Comparison of ENCODE assay signal across 9 mouse cellular contexts in genomic region chr7:28780067-28780658, GRCm38 (mm10). TPM values are rescaled to one million over a fixed set of nuclear protein-coding genes. Genes with fewer than 3 reads are reported as not detected.
DNase-seq lines count a peak whose midpoint lies in the region; ATAC-seq and TF ChIP-seq lines count a peak whose summit lies in the region.
"Had no signal": no experiment of that assay in that cellular context is flagged by ENCODE, and none has a peak within 500 bp of the region (broad histone marks: within the 10 kb centered on the region; RNA-seq: fewer than 3 reads in every experiment).

No protein-coding gene starts in this region.

- peak; percentile 89 for DNase-seq in CD4-positive helper T cell, adult 2 months (ENCODE audit: low read depth, low spot score)
- peak; percentile 89 for DNase-seq in brain, embryonic 14.5 days (ENCODE audit: low read depth)
- DNase-seq in kidney, postnatal 10 days: peak; percentile 95
- DNase-seq in liver, embryonic 11.5 days (ENCODE audit: low spot score): peak; percentile 77
- peak; percentile 89 for DNase-seq in natural killer cell, adult 2 months (ENCODE audit: low spot score in 2 of 2)

- H3K4me1 ChIP-seq in heart, embryonic 14.5 days (ENCODE audit: control insufficient read depth in 2 of 2, insufficient read depth in 2 of 2, low read length in 2 of 2): peaks cover 8 to 16% of the 10 kb centered on the region in 2 experiments
- H3K4me1 ChIP-seq in liver, embryonic 11.5 days (replicated peaks; ENCODE audit: control insufficient read depth, insufficient read depth, low read length): peaks cover 6% of the 10 kb centered on the region
- peaks cover 5% of the 10 kb centered on the region; the same call in 1 of the 2 replicates for H3K4me1 ChIP-seq in stomach, embryonic 14.5 days (ENCODE audit: control insufficient read depth, insufficient read depth, low read length)

- H3K27me3 ChIP-seq in heart, embryonic 14.5 days (ENCODE audit: control insufficient read depth, insufficient read depth, low read length): no peaks in the 10 kb centered on the region
- H3K27me3 ChIP-seq in liver, embryonic 11.5 days (replicated peaks; ENCODE audit: control insufficient read depth, insufficient read depth, low read length): no peaks in the 10 kb centered on the region
- H3K27me3 ChIP-seq in stomach, embryonic 14.5 days (ENCODE audit: control insufficient read depth, insufficient read depth, low read length): no peaks in the 10 kb centered on the region

- H3K36me3 ChIP-seq in heart, embryonic 14.5 days (ENCODE audit: control insufficient read depth, insufficient read depth, low read length): peaks cover 28% of the 10 kb centered on the region
- H3K36me3 ChIP-seq in liver, embryonic 11.5 days (ENCODE audit: control insufficient read depth, insufficient read depth, low read length): no peaks in the 10 kb centered on the region
- peaks cover 12% of the 10 kb centered on the region for H3K36me3 ChIP-seq in stomach, embryonic 14.5 days (ENCODE audit: control insufficient read depth, insufficient read depth, low read length)

- TF ChIP-seq POLR2A in brain, embryonic 14.5 days (IDR thresholded peaks at IDR 0.05; ENCODE audit: borderline replicate concordance, extremely low read depth, insufficient read depth, insufficient read length, poor library complexity, severe bottlenecking): no peak

- TF ChIP-seq CTCF in brain, embryonic 14.5 days (IDR thresholded peaks at IDR 0.05; ENCODE audit: borderline replicate concordance, extremely low read depth, insufficient read depth, insufficient read length): peak; percentile 79

- peak; percentile 62 for ATAC-seq in erythroblast, adult 5-6 weeks (replicated peaks; ENCODE audit: low FRiP score, poor library complexity, severe bottlenecking)
- 0 out of 2 replicates have a peak, but pooled peaks have one; percentile 27 for ATAC-seq in heart, embryonic 14.5 days (ENCODE audit: insufficient number of reproducible peaks, insufficient read depth, low FRiP score, low read depth)
- peak; percentile 73 for ATAC-seq in liver, embryonic 11.5 days (replicated peaks; ENCODE audit: low FRiP score)
- peak; percentile 70; the same call in 1 of the 2 replicates for ATAC-seq in stomach, embryonic 14.5 days (ENCODE audit: insufficient number of reproducible peaks, insufficient read depth, low FRiP score, low read depth)

- 40% methylated on average over 6 of the region's 6 CpGs for WGBS in heart, embryonic 14.5 days
- 45% methylated on average over 6 of the region's 6 CpGs for WGBS in liver, embryonic 11.5 days
- 39% methylated on average over 6 of the region's 6 CpGs for WGBS in stomach, embryonic 14.5 days

- H3K9ac ChIP-seq in heart, embryonic 14.5 days (ENCODE audit: low read length): 0 out of 2 replicates have a peak overlapping the region, but pooled peaks have one; percentile 25
- H3K9ac ChIP-seq in liver, embryonic 11.5 days (ENCODE audit: low read depth, low read length): no peak overlapping the region
- H3K9ac ChIP-seq in stomach, embryonic 14.5 days (replicated peaks; ENCODE audit: low read depth, low read length): no peak overlapping the region

- H3K27ac ChIP-seq in heart, embryonic 14.5 days (replicated peaks in 1 of 2; ENCODE audit: control insufficient read depth in 1 of 2, insufficient read depth in 1 of 2, low read depth in 2 of 2, low read length in 2 of 2): peak overlapping the region; percentile 2 to 44; a peak in 1 of 4 replicates
- no peak overlapping the region for H3K27ac ChIP-seq in liver, embryonic 11.5 days (ENCODE audit: low read depth, low read length)
- peak overlapping the region; percentile 55; the same call in 1 of the 2 replicates for H3K27ac ChIP-seq in stomach, embryonic 14.5 days (ENCODE audit: low read length)

- no peak overlapping the region for H3K4me2 ChIP-seq in heart, embryonic 14.5 days (ENCODE audit: low read length)
- no peak overlapping the region for H3K4me2 ChIP-seq in liver, embryonic 11.5 days
- H3K4me2 ChIP-seq in stomach, embryonic 14.5 days (replicated peaks; ENCODE audit: low read depth, low read length): no peak overlapping the region

- H3K4me3 ChIP-seq in heart, embryonic 14.5 days (ENCODE audit: control insufficient read depth in 1 of 2, insufficient read depth in 1 of 2, low read depth in 1 of 2, low read length in 2 of 2): no peak overlapping the region
- H3K4me3 ChIP-seq in liver, embryonic 11.5 days (ENCODE audit: low read depth, low read length): no peak overlapping the region
- H3K4me3 ChIP-seq in stomach, embryonic 14.5 days (ENCODE audit: low read depth, low read length): no peak overlapping the region
- H3K4me3 ChIP-seq: erythroblast, embryonic 14.5 days had no signal

- no peaks in the 10 kb centered on the region for H3K9me3 ChIP-seq in heart, embryonic 14.5 days (ENCODE audit: control insufficient read depth, low read length)
- H3K9me3 ChIP-seq in liver, embryonic 11.5 days (ENCODE audit: control insufficient read depth, low read length): no peaks in the 10 kb centered on the region
- H3K9me3 ChIP-seq in stomach, embryonic 14.5 days (ENCODE audit: control insufficient read depth, low read depth, low read length): no peaks in the 10 kb centered on the region

RNA-seq across cellular contexts. Expression of gene Rinl, which starts 8.6 kb away (rescaled TPM):
- 0.90 and 1.1 TPM in 2 replicates for polyA plus RNA-seq in brain, embryonic 14.5 days (2012; rRNA removed)
- total RNA-seq in erythroblast, adult 5-6 weeks (2015; ENCODE audit: low replicate concordance): 21.1 and 25.0 TPM in 2 replicates
- 9.9 and 13.4 TPM in 2 replicates for total RNA-seq in erythroblast, adult 5-6 weeks (2017; ENCODE audit: low replicate concordance)
- 2.1 and 3.7 TPM in 2 replicates for polyA plus RNA-seq in heart, embryonic 14.5 days (2014; fragmentation: Nextera tagmentation; extraction: Ambion mirVana)
- 21.7 and 23.1 TPM in 2 replicates for polyA plus RNA-seq in liver, embryonic 11.5 days (2014; fragmentation: Nextera tagmentation; extraction: Ambion mirVana)
- polyA plus RNA-seq in stomach, embryonic 14.5 days (2014; fragmentation: Nextera tagmentation; extraction: Ambion mirVana): 3.3 and 4.5 TPM in 2 replicates

RNA-seq across cellular contexts. Expression of gene Nfkbib, which starts 12.9 kb away (rescaled TPM):
- polyA plus RNA-seq in brain, embryonic 14.5 days (2012; rRNA removed): 32.7 and 34.7 TPM in 2 replicates
- 2.9 and 3.8 TPM in 2 replicates for total RNA-seq in erythroblast, adult 5-6 weeks (2015; ENCODE audit: low replicate concordance)
- total RNA-seq in erythroblast, adult 5-6 weeks (2017; ENCODE audit: low replicate concordance): 2.2 and 3.6 TPM in 2 replicates
- polyA plus RNA-seq in heart, embryonic 14.5 days (2014; fragmentation: Nextera tagmentation; extraction: Ambion mirVana): 25.7 and 29.5 TPM in 2 replicates
- 61.4 and 61.8 TPM in 2 replicates for polyA plus RNA-seq in liver, embryonic 11.5 days (2014; fragmentation: Nextera tagmentation; extraction: Ambion mirVana)
- polyA plus RNA-seq in stomach, embryonic 14.5 days (2014; fragmentation: Nextera tagmentation; extraction: Ambion mirVana): 29.5 and 38.9 TPM in 2 replicates

RNA-seq across cellular contexts. Expression of gene Sirt2, which starts 13.6 kb away (rescaled TPM):
- 119 and 125 TPM in 2 replicates for polyA plus RNA-seq in brain, embryonic 14.5 days (2012; rRNA removed)
- 18.3 and 21.5 TPM in 2 replicates for total RNA-seq in erythroblast, adult 5-6 weeks (2015; ENCODE audit: low replicate concordance)
- 6.0 and 9.8 TPM in 2 replicates for total RNA-seq in erythroblast, adult 5-6 weeks (2017; ENCODE audit: low replicate concordance)
- 56.4 and 57.7 TPM in 2 replicates for polyA plus RNA-seq in heart, embryonic 14.5 days (2014; fragmentation: Nextera tagmentation; extraction: Ambion mirVana)
- 41.0 and 41.9 TPM in 2 replicates for polyA plus RNA-seq in liver, embryonic 11.5 days (2014; fragmentation: Nextera tagmentation; extraction: Ambion mirVana)
- 64.9 and 68.8 TPM in 2 replicates for polyA plus RNA-seq in stomach, embryonic 14.5 days (2014; fragmentation: Nextera tagmentation; extraction: Ambion mirVana)

RNA-seq across cellular contexts. Expression of gene Ccer2, which starts 24.2 kb away (rescaled TPM):
- polyA plus RNA-seq in brain, embryonic 14.5 days (2012; rRNA removed): 0.33 TPM in 1 of 2 replicates, not detected in the other
- not detected in 2 replicates for total RNA-seq in erythroblast, adult 5-6 weeks (2015; ENCODE audit: low replicate concordance)
- total RNA-seq in erythroblast, adult 5-6 weeks (2017; ENCODE audit: low replicate concordance): not detected in 2 replicates
- not detected in 2 replicates for polyA plus RNA-seq in heart, embryonic 14.5 days (2014; fragmentation: Nextera tagmentation; extraction: Ambion mirVana)
- not detected in 2 replicates for polyA plus RNA-seq in liver, embryonic 11.5 days (2014; fragmentation: Nextera tagmentation; extraction: Ambion mirVana)
- not detected in 2 replicates for polyA plus RNA-seq in stomach, embryonic 14.5 days (2014; fragmentation: Nextera tagmentation; extraction: Ambion mirVana)
- polyA plus RNA-seq: erythroblast, embryonic 14.5 days had no signal

RNA-seq across cellular contexts. Expression of gene Hnrnpl, which starts 28.2 kb away (rescaled TPM):
- polyA plus RNA-seq in brain, embryonic 14.5 days (2012; rRNA removed): 444 and 451 TPM in 2 replicates
- total RNA-seq in erythroblast, adult 5-6 weeks (2015; ENCODE audit: low replicate concordance): 98.6 and 172 TPM in 2 replicates
- total RNA-seq in erythroblast, adult 5-6 weeks (2017; ENCODE audit: low replicate concordance): 98.1 and 140 TPM in 2 replicates
- polyA plus RNA-seq in heart, embryonic 14.5 days (2014; fragmentation: Nextera tagmentation; extraction: Ambion mirVana): 151 and 155 TPM in 2 replicates
- polyA plus RNA-seq in liver, embryonic 11.5 days (2014; fragmentation: Nextera tagmentation; extraction: Ambion mirVana): 238 and 279 TPM in 2 replicates
- polyA plus RNA-seq in stomach, embryonic 14.5 days (2014; fragmentation: Nextera tagmentation; extraction: Ambion mirVana): 259 and 266 TPM in 2 replicates
